Mouse (Mus musculus) liver, postnatal 0 days (tissue): ENCODE data around the gene Vrk1. TPM values are rescaled to one million over a fixed set of nuclear protein-coding genes. Genes with fewer than 3 reads are reported as not detected.

Experiments
- ATAC-seq: fragments of 200-750 bp; cut with Nextera tagmentation; 2 replicates; pipeline ENCODE4 v1.8.0; 2017; ENCODE audit warnings: mild to moderate bottlenecking, moderate library complexity
- DNase-seq: peaks from one replicate; pipeline ENCODE4 v3.0.0-alpha.2; 2016
- H3K27ac ChIP-seq: fragments of 300-500 bp; sonication (generic); 2 replicates; pipeline ENCODE4 v1.5.1; 2014; ENCODE audit warnings: antibody characterized with exemption, moderate library complexity, mild to moderate bottlenecking, low read depth
- H3K27me3 ChIP-seq: fragments of 300-500 bp; sonication (generic); 2 replicates; pipeline ENCODE4 v1.6.1; 2014; ENCODE audit warnings: low read length, control low read depth, mixed read lengths; ENCODE audit not compliant: insufficient read depth
- H3K36me3 ChIP-seq: fragments of 300-500 bp; sonication (generic); replicated peaks from 2 replicates; pipeline ENCODE4 v1.6.1; 2014; ENCODE audit warnings: mild to moderate bottlenecking, control low read depth, low read length, moderate library complexity, mixed read lengths; ENCODE audit not compliant: insufficient read depth
- H3K4me1 ChIP-seq: fragments of 300-500 bp; sonication (generic); 2 replicates; pipeline ENCODE4 v1.6.1; 2014; ENCODE audit warnings: antibody characterized with exemption, mild to moderate bottlenecking, control low read depth; ENCODE audit not compliant: insufficient read depth
- H3K4me2 ChIP-seq: fragments of 300-500 bp; sonication (generic); 2 replicates; pipeline ENCODE4 v1.6.1; 2014; ENCODE audit warnings: low read depth, mild to moderate bottlenecking, low read length, moderate library complexity, mixed read lengths
- H3K4me3 ChIP-seq: fragments of 300-500 bp; sonication (generic); 2 replicates; pipeline ENCODE4 v1.5.1; 2014; ENCODE audit warnings: low read depth, low read length
- H3K9ac ChIP-seq: fragments of 300-500 bp; sonication (generic); replicated peaks from 2 replicates; pipeline ENCODE4 v1.6.1; 2014; ENCODE audit warnings: mild to moderate bottlenecking, moderate library complexity
- H3K9me3 ChIP-seq: fragments of 300-500 bp; sonication (generic); 2 replicates; pipeline ENCODE4 v1.6.1; 2016; ENCODE audit warnings: mild to moderate bottlenecking, control low read depth, low read length, mixed read lengths
- CTCF ChIP-seq: sonication (generic); IDR thresholded peaks from 2 replicates; pipeline ENCODE4 v1.5.1; 2016; ENCODE audit warnings: antibody characterized with exemption, low read depth
- EP300 ChIP-seq: IDR thresholded peaks from 2 replicates; pipeline ENCODE4 v1.6.1; 2016; ENCODE audit warnings: antibody characterized with exemption, low read depth, mild to moderate bottlenecking
- WGBS: fragments of 180-500 bp; shearing (Covaris S2); extraction: QIAGEN DNeasy Blood & Tissue Kit; methylation state at CpG from one replicate; pipeline ENCODE4 v1.1.7; 2014; ENCODE audit not compliant: insufficient replicate concordance; 5-methylcytosine and 5-hydroxymethylcytosine counted together
- polyA plus RNA-seq: library from polyadenylated mRNA; unstranded; fragments of >200 nt; fragmentation: Nextera tagmentation; extraction: Ambion mirVana; gene quantifications from 2 replicates; pipeline ENCODE4 v1.2.1, GENCODE M21; 2015

The Vrk1 gene
- polyA plus RNA-seq, 1 experiment from 2014 or later = 44.8 TPM

DNA sequence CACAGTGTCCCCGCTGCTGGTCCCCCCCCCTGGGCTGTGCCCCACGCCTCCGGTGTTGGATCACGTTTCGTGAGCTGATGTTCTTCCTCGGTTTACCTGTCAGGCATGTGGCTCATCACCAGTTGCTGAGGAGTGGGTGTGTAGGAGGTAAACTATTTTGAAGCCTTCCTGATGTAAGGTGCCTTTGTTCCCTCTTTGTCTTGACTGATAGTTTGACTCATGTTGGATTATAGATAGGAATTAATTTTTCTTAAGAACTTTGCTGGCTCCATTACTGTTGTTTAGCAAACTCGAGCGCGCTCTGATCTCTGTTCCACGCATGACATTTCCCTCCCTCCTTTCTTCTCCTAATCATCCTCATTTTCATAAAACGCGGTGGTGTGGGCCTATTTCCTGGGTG, 74.1 kb downstream of the Vrk1 start:
- 87% methylated on average over 12 of the region's 12 CpGs for WGBS
- Histone ChIP-seq H3K9me3 (no peaks in the 10 kb centered on the region), H3K4me1 (no peaks in the 10 kb centered on the region), H3K27me3 (no peaks in the 10 kb centered on the region), H3K4me3 (no peak overlapping the region), H3K27ac (no peak overlapping the region), H3K4me2 (no peak overlapping the region), H3K9ac (no peak overlapping the region), H3K36me3 (no peaks in the 10 kb centered on the region)
- DNase-seq (no peak), ATAC-seq (no peak)
- no peak for TF ChIP-seq CTCF
- TF ChIP-seq EP300 = no peak

GRCm38 (mm10) chr12:106094827-106095226, 84.8 kb downstream of the Vrk1 start:
- H3K4me1 ChIP-seq = no peaks in the 10 kb centered on the region
- H3K36me3 ChIP-seq = no peaks in the 10 kb centered on the region
- no peaks in the 10 kb centered on the region for H3K27me3 ChIP-seq
- no peak overlapping the region for H3K27ac ChIP-seq
- no peaks in the 10 kb centered on the region for H3K9me3 ChIP-seq
- H3K4me2 ChIP-seq = no peak overlapping the region
- TF ChIP-seq EP300 (no peak), CTCF (no peak)
- 83% methylated on average over 9 of the region's 9 CpGs for whole genome bisulfite sequencing
- ATAC-seq (no peak), DNase-seq (no peak)
- H3K9ac ChIP-seq = no peak overlapping the region
- H3K4me3 ChIP-seq = no peak overlapping the region

- WGBS = 92% methylated on average over 6 of the region's 6 CpGs
Measured at GRCm38 (mm10) chr12:106102003-106102402, 92.0 kb downstream of the Vrk1 start.

DNA sequence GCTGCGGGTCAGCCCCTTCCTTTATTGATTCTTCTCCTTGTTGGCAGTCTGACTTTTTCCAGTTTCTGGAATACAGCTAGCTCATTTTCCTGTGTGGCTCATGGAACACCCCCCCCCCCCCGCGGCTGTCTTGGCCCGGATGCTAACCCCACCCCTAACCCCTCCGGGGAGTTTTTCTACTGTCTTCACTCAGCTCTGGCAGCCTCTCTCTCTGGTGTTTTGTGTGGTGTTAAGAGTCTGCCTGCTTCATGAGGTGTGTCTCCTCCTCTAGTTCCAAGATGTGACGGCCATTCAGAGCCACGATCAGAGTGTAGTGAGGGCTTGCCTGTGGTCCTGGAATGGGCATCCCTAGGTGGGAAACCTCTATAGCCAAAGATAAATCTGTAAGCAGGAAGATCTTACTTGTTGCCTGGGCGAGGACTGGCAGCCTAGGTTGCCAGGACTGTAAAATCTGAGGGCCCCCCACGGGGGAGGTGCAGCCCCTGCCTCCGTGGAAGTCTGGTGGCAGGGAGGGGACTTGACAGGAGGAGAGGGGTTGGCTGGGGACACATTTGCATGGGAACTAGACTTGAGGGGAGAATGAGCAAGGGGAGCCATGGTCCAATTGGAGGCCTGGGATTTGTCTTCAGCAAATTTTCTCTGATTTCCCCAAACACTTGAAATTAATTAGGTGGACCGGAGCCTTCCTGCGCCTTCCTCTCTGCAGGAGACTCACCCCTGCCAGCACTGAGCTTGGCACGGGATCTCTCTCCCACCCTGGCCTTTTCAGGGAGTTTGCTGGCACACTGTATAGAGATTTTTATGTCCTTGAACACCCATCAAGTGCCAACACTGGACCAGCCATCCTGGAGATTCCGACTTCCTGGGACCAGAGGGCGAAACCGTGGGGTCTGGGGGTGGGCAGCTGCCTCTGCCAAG, 93.0 kb downstream of the Vrk1 start:
- Histone ChIP-seq H3K4me2 (no peak overlapping the region), H3K9ac (no peak overlapping the region), H3K36me3 (no peaks in the 10 kb centered on the region), H3K4me1 (no peaks in the 10 kb centered on the region), H3K27ac (no peak overlapping the region), H3K27me3 (no peaks in the 10 kb centered on the region), H3K9me3 (no peaks in the 10 kb centered on the region), H3K4me3 (no peak overlapping the region)
- WGBS = 66% methylated on average over 16 of the region's 16 CpGs
- no peak for TF ChIP-seq EP300
- TF ChIP-seq CTCF = no peak
- DNase-seq (no peak), ATAC-seq (no peak)

More at GRCm38 (mm10) chr12:106102003-106102402, 92.0 kb downstream of the Vrk1 start:
- Histone ChIP-seq H3K4me3 (no peak overlapping the region), H3K9ac (no peak overlapping the region), H3K36me3 (no peaks in the 10 kb centered on the region), H3K27me3 (no peaks in the 10 kb centered on the region), H3K4me2 (no peak overlapping the region), H3K27ac (no peak overlapping the region), H3K9me3 (no peaks in the 10 kb centered on the region), H3K4me1 (no peaks in the 10 kb centered on the region)
- DNase-seq (no peak), ATAC-seq (no peak)
- TF ChIP-seq EP300 (no peak), CTCF (peak; percentile 23)

DNA sequence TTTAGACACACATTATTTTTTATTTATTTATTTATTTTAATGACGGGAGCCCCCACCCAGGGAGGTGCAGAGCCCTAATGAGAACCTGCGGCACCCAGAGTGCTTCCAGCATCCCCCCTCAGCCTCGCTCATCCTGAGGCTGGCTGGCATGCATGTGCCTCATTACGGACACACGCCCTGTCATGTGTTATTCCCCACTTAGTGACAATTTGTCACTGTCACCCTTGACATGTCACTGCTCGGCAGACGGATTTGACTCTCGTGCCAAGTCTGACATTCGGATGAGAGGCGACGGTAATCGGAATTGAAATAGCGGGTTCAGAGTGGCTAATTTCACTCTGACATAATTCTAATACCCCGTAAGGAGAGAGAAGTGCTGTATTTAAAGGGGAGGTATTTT, 97.2 kb downstream of the Vrk1 start:
- ATAC-seq (no peak), DNase-seq (no peak)
- Histone ChIP-seq H3K9me3 (no peaks in the 10 kb centered on the region), H3K4me2 (no peak overlapping the region), H3K4me3 (no peak overlapping the region), H3K27me3 (no peaks in the 10 kb centered on the region), H3K4me1 (no peaks in the 10 kb centered on the region), H3K27ac (no peak overlapping the region), H3K9ac (no peak overlapping the region), H3K36me3 (no peaks in the 10 kb centered on the region)
- TF ChIP-seq CTCF (no peak), EP300 (no peak)
- 88% methylated on average over 14 of the region's 14 CpGs for WGBS

- peak; percentile 29 for DNase-seq
- Histone ChIP-seq H3K9me3 (no peaks in the 10 kb centered on the region), H3K27ac (no peak overlapping the region), H3K9ac (no peak overlapping the region), H3K4me1 (no peaks in the 10 kb centered on the region), H3K4me3 (no peak overlapping the region), H3K36me3 (no peaks in the 10 kb centered on the region), H3K4me2 (no peak overlapping the region), H3K27me3 (no peaks in the 10 kb centered on the region)
- WGBS = 22% methylated on average over 6 of the region's 6 CpGs
- no peak for TF ChIP-seq CTCF
- TF ChIP-seq EP300 = no peak
- ATAC-seq = no peak
Measured at GRCm38 (mm10) chr12:106115070-106115891, 105.3 kb downstream of the Vrk1 start.
